Mouse (Mus musculus) liver, embryonic 13.5 days (tissue): ENCODE results near the gene Ppm1h. TPM values are rescaled to one million over a fixed set of nuclear protein-coding genes. Genes with fewer than 3 reads are reported as not detected.
"Not testable (repeated sequence)": the region's sequence is repeated elsewhere in the genome, so short reads cannot be mapped to it uniquely, and the experiment has no call there.

ENCODE experiments used
- ATAC-seq: fragments of 200-750 bp; cut with Nextera tagmentation; 2 replicates; pipeline ENCODE4 v1.8.0; 2017; ENCODE audit warnings: low read depth, mild to moderate bottlenecking, moderate number of reproducible peaks, moderate library complexity
- DNase-seq: peaks from one replicate; pipeline ENCODE4 v3.0.0; 2022
- H3K27ac ChIP-seq: fragments of 300-500 bp; sonication (generic); 2 replicates; pipeline ENCODE4 v1.5.1; 2015; ENCODE audit warnings: moderate library complexity, mild to moderate bottlenecking, inconsistent platforms
- H3K27me3 ChIP-seq: fragments of 300-500 bp; sonication (generic); 2 replicates; pipeline ENCODE4 v1.6.1; 2015; ENCODE audit warnings: mild to moderate bottlenecking, inconsistent platforms
- H3K36me3 ChIP-seq: fragments of 300-500 bp; sonication (generic); 2 replicates; pipeline ENCODE4 v1.6.1; 2015; ENCODE audit warnings: mild to moderate bottlenecking, inconsistent platforms
- H3K4me1 ChIP-seq: fragments of 300-500 bp; sonication (generic); replicated peaks from 2 replicates; pipeline ENCODE4 v1.6.1; 2015; ENCODE audit warnings: inconsistent platforms
- H3K4me2 ChIP-seq: fragments of 300-500 bp; sonication (generic); 2 replicates; pipeline ENCODE4 v1.6.1; 2015; ENCODE audit warnings: inconsistent platforms, mild to moderate bottlenecking, moderate library complexity
- H3K4me3 ChIP-seq: fragments of 300-500 bp; sonication (generic); replicated peaks from 2 replicates; pipeline ENCODE4 v1.5.1; 2015; ENCODE audit warnings: mild to moderate bottlenecking, inconsistent platforms
- H3K9ac ChIP-seq: fragments of 300-500 bp; sonication (generic); 2 replicates; pipeline ENCODE4 v1.6.1; 2015; ENCODE audit warnings: mild to moderate bottlenecking, inconsistent platforms
- H3K9me3 ChIP-seq: fragments of 300-500 bp; sonication (generic); replicated peaks from 2 replicates; pipeline ENCODE4 v1.6.1; 2016; ENCODE audit warnings: inconsistent platforms
- WGBS: fragments of 180-500 bp; shearing (Covaris S2); methylation state at CpG from one replicate; pipeline ENCODE4 v1.1.7; 2015; ENCODE audit not compliant: insufficient replicate concordance; 5-methylcytosine and 5-hydroxymethylcytosine counted together
- polyA plus RNA-seq: library from polyadenylated mRNA; unstranded; fragments of >200 nt; fragmentation: Nextera tagmentation; extraction: Ambion mirVana; gene quantifications from 2 replicates; pipeline ENCODE4 v1.2.1, GENCODE M21; 2015

The Ppm1h gene
- polyA plus RNA-seq, 1 experiment from 2014 or later, result 1.5 TPM

GRCm38 (mm10) chr10:122944888-122945287, 266.3 kb downstream of the Ppm1h start:
- H3K4me1 ChIP-seq, result no peaks in the 10 kb centered on the region
- H3K4me3 ChIP-seq, result no peak overlapping the region
- 43% methylated on average over 5 of the region's 5 CpGs for WGBS
- no peak overlapping the region for H3K27ac ChIP-seq
- H3K36me3 ChIP-seq, result no peaks in the 10 kb centered on the region
- H3K4me2 ChIP-seq, result no peak overlapping the region
- no peak overlapping the region for H3K9ac ChIP-seq
- H3K9me3 ChIP-seq, result no peaks in the 10 kb centered on the region
- no peaks in the 10 kb centered on the region for H3K27me3 ChIP-seq
- ATAC-seq (no peak), DNase-seq (no peak)

- Histone ChIP-seq H3K4me2 (no peak overlapping the region), H3K36me3 (no peaks in the 10 kb centered on the region), H3K4me1 (no peaks in the 10 kb centered on the region), H3K9ac (no peak overlapping the region), H3K27ac (no peak overlapping the region), H3K27me3 (no peaks in the 10 kb centered on the region), H3K9me3 (no peaks in the 10 kb centered on the region), H3K4me3 (no peak overlapping the region)
- DNase-seq (no peak), ATAC-seq (no peak)
- WGBS, result 80% methylated on average over 6 of the region's 6 CpGs
These were observed 272.4 kb downstream of the Ppm1h start for GRCm38 (mm10) chr10:122950966-122951365.

GRCm38 (mm10) chr10:122953576-122953975, 275.0 kb downstream of the Ppm1h start:
- Histone ChIP-seq H3K27me3 (no peaks in the 10 kb centered on the region), H3K4me1 (no peaks in the 10 kb centered on the region), H3K4me2 (no peak overlapping the region), H3K9me3 (no peaks in the 10 kb centered on the region), H3K9ac (no peak overlapping the region), H3K27ac (no peak overlapping the region), H3K36me3 (no peaks in the 10 kb centered on the region), H3K4me3 (no peak overlapping the region)
- no peak for DNase-seq
- 63% methylated on average over 9 of the region's 9 CpGs for WGBS
- ATAC-seq, result no peak

GRCm38 (mm10) chr10:122957918-122958317, 279.4 kb downstream of the Ppm1h start:
- peaks cover 11% of the 10 kb centered on the region for H3K27me3 ChIP-seq
- H3K9ac ChIP-seq, result no peak overlapping the region
- WGBS, result 53% methylated on average over 2 of the region's 2 CpGs
- no peak overlapping the region for H3K27ac ChIP-seq
- no peaks in the 10 kb centered on the region for H3K36me3 ChIP-seq
- ATAC-seq (no peak), DNase-seq (no peak)
- H3K9me3 ChIP-seq, result no peaks in the 10 kb centered on the region
- no peak overlapping the region for H3K4me2 ChIP-seq
- no peak overlapping the region for H3K4me3 ChIP-seq
- no peaks in the 10 kb centered on the region for H3K4me1 ChIP-seq

GRCm38 (mm10) chr10:122958699-122959098, 280.1 kb downstream of the Ppm1h start:
- Histone ChIP-seq H3K36me3 (no peaks in the 10 kb centered on the region), H3K9ac (no peak overlapping the region), H3K27me3 (peaks cover 15% of the 10 kb centered on the region), H3K27ac (no peak overlapping the region), H3K4me3 (no peak overlapping the region), H3K9me3 (no peaks in the 10 kb centered on the region), H3K4me1 (0 out of 2 replicates have a peak, but pooled peaks cover under 1% of the 10 kb centered on the region), H3K4me2 (no peak overlapping the region)
- ATAC-seq (no peak), DNase-seq (no peak)
- WGBS, result 79% methylated on average over 5 of the region's 5 CpGs

- 0 out of 2 replicates have a peak, but pooled peaks cover 5% of the 10 kb centered on the region for H3K4me1 ChIP-seq
- H3K4me2 ChIP-seq, result no peak overlapping the region
- H3K9ac ChIP-seq, result no peak overlapping the region
- WGBS, result 69% methylated on average over 16 of the region's 16 CpGs
- DNase-seq, result no peak
- no peaks in the 10 kb centered on the region for H3K36me3 ChIP-seq
- H3K9me3 ChIP-seq, result no peaks in the 10 kb centered on the region
- H3K27me3 ChIP-seq, result peaks cover 23% of the 10 kb centered on the region
- ATAC-seq, result no peak
- H3K27ac ChIP-seq, result no peak overlapping the region
- no peak overlapping the region for H3K4me3 ChIP-seq
These were observed 281.7 kb downstream of the Ppm1h start for GRCm38 (mm10) chr10:122960216-122960615.

GRCm38 (mm10) chr10:122960738-122961137, 282.2 kb downstream of the Ppm1h start:
- WGBS, result 65% methylated on average over 16 of the region's 16 CpGs
- Histone ChIP-seq H3K27me3 (peaks cover 23% of the 10 kb centered on the region), H3K36me3 (no peaks in the 10 kb centered on the region), H3K4me3 (no peak overlapping the region), H3K9ac (no peak overlapping the region), H3K9me3 (no peaks in the 10 kb centered on the region), H3K4me2 (no peak overlapping the region), H3K27ac (no peak overlapping the region), H3K4me1 (0 out of 2 replicates have a peak, but pooled peaks cover 5% of the 10 kb centered on the region)
- DNase-seq (no peak), ATAC-seq (no peak)

- no peak overlapping the region for H3K9ac ChIP-seq
- WGBS, result 58% methylated on average over 9 of the region's 9 CpGs
These were observed 282.9 kb downstream of the Ppm1h start for GRCm38 (mm10) chr10:122961494-122961893.

GRCm38 (mm10) chr10:122962651-122963050, 284.1 kb downstream of the Ppm1h start:
- Histone ChIP-seq H3K36me3 (no peaks in the 10 kb centered on the region), H3K4me2 (no peak overlapping the region), H3K27me3 (peaks cover 23% of the 10 kb centered on the region), H3K9me3 (no peaks in the 10 kb centered on the region), H3K27ac (no peak overlapping the region), H3K4me1 (0 out of 2 replicates have a peak, but pooled peaks cover 5% of the 10 kb centered on the region), H3K4me3 (no peak overlapping the region), H3K9ac (no peak overlapping the region)
- DNase-seq (no peak), ATAC-seq (no peak)
- WGBS, result 67% methylated on average over 9 of the region's 9 CpGs

More at GRCm38 (mm10) chr10:122961494-122961893, 282.9 kb downstream of the Ppm1h start:
- no peak for DNase-seq
- Histone ChIP-seq H3K27ac (no peak overlapping the region), H3K27me3 (peaks cover 23% of the 10 kb centered on the region), H3K36me3 (no peaks in the 10 kb centered on the region), H3K4me1 (0 out of 2 replicates have a peak, but pooled peaks cover 5% of the 10 kb centered on the region), H3K9me3 (no peaks in the 10 kb centered on the region), H3K4me2 (no peak overlapping the region), H3K4me3 (no peak overlapping the region)
- ATAC-seq, result no peak

GRCm38 (mm10) chr10:122963463-122964240, 285.1 kb downstream of the Ppm1h start:
- Histone ChIP-seq H3K4me3 (no peak overlapping the region), H3K36me3 (no peaks in the 10 kb centered on the region), H3K4me2 (peak overlapping the region; percentile 17), H3K4me1 (0 out of 2 replicates have a peak, but pooled peaks cover 5% of the 10 kb centered on the region), H3K9ac (no peak overlapping the region), H3K9me3 (no peaks in the 10 kb centered on the region), H3K27ac (no peak overlapping the region), H3K27me3 (peaks cover 23% of the 10 kb centered on the region)
- no peak for DNase-seq
- no peak for ATAC-seq
- 15% methylated on average over 21 of the region's 21 CpGs for WGBS

- H3K36me3 ChIP-seq, result no peaks in the 10 kb centered on the region
- ATAC-seq (no peak), DNase-seq (no peak)
- H3K9me3 ChIP-seq, result no peaks in the 10 kb centered on the region
- 30% methylated on average over 4 of the region's 4 CpGs for WGBS
- H3K4me2 ChIP-seq, result no peak overlapping the region
- H3K4me1 ChIP-seq, result 0 out of 2 replicates have a peak, but pooled peaks cover 5% of the 10 kb centered on the region
- H3K4me3 ChIP-seq, result no peak overlapping the region
- H3K27ac ChIP-seq, result no peak overlapping the region
- peaks cover 23% of the 10 kb centered on the region for H3K27me3 ChIP-seq
- H3K9ac ChIP-seq, result no peak overlapping the region
These were observed 285.7 kb downstream of the Ppm1h start for GRCm38 (mm10) chr10:122964241-122964636.

GRCm38 (mm10) chr10:122965650-122966049, 287.1 kb downstream of the Ppm1h start:
- not testable (repeated sequence) for H3K9me3 ChIP-seq

More at GRCm38 (mm10) chr10:122965650-122966049, 287.1 kb downstream of the Ppm1h start:
- ATAC-seq, H3K4me3 ChIP-seq, H3K4me1 ChIP-seq, H3K36me3 ChIP-seq, H3K4me2 ChIP-seq, H3K9ac ChIP-seq, H3K27ac ChIP-seq, DNase-seq: not testable (repeated sequence)
- H3K27me3 ChIP-seq, result peaks cover 23% of the 10 kb centered on the region
- 68% methylated on average over 5 of the region's 5 CpGs for WGBS
